Mouse (Mus musculus): ENCODE data around the gene Syn3.
A peak's percentile ranks its signal among the peaks of the same experiment; 100 is the strongest.
"Not testable (repeated sequence)": the region's sequence is repeated elsewhere in the genome, so short reads cannot be mapped to it uniquely, and the experiment has no call there.

The Syn3 gene

DNA sequence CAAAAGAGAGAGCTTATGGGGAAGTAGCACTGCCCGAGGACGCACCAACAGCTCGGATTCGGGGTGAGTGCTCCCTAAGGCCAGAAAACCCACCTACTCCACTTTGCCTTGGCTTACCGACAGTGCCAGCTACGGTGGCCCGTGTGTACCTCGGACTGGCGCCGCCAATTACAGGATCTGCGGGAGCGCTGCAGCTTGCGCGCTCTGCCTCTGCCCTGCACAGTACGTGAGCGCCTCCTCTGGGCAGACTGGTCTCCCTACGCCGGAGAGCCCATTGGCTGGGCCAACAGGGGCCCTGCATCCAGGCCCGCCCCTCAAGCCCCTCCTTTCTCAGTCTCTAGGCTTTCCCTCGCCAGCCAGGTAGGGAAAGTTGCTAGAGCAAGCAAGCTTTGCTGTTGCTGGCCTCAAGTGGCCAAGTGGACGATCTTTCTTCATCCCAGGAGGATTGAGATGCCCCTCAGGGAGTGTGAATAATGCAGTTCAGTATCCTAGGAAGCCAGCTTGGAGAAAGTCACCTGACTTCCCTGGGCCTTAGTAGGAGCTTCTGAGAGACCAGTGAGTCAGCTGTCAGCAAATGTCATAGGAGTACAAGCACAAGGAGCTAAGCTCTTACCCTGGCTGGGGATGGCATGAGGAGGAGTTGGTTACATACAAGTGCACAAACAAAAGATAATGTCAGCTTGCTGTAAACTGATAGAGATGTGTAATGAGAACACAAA is at the start of gene Syn3:
TSS of gene Syn3 (minus strand) at position 224 of the 719 bp plus-strand sequence.
- peak; percentile 56 to 76 for DNase-seq (ENCODE audit: low spot score in 2 of 2)

GRCm38 (mm10) chr10:86526357-86526874 is 27.7 kb upstream of the Syn3 start:
- DNase-seq (ENCODE audit: low spot score in 2 of 2), result not testable (repeated sequence)

DNA sequence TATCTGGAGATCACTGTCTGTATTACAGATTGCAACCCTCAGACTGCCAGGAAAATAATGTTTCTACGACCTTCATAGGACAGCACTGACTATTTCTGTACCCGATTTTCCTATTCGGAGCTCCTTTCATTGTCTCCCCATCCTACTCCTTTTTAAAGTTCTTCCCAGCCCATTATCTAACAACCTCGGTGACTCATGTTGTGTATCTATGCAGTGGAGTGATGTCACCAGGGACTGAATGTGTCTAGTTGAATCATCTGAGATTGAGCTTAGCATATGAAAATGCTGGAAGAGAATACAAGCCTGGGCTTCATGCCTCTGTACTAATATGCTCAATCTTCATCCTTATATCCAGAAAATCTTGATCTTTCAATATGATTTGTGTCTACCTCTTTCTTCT is 15.1 kb upstream of the Syn3 start:
- DNase-seq (ENCODE audit: low spot score in 2 of 2), result no peak

GRCm38 (mm10) chr10:86510941-86511340 is 12.2 kb upstream of the Syn3 start:
- no peak for DNase-seq (ENCODE audit: low spot score in 2 of 2)

DNA sequence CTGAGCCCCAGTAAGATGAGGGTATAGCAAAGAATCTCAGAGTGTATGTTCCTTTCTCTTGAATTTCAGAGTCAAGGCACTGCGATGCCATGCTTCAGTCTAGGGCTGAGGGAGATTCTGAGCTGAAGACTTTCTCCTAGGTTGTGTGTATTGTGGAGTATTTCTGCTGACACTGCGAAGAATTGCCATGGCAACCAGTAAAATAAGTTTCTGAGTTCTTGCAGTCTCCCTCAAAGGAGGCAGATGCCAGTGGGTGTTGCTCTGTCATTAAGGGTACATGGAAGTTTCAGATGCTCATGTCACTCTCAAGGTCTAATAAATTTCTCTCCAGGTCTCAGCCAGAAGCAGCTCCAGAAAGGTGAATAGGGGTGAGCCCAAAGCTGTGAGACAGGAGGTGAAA is 3.4 kb upstream of the Syn3 start:
- no peak for DNase-seq (ENCODE audit: low spot score in 2 of 2)

- no peak for DNase-seq (ENCODE audit: low spot score in 2 of 2)
Measured at GRCm38 (mm10) chr10:86498051-86498672, 534 bp downstream of the Syn3 start.

DNA sequence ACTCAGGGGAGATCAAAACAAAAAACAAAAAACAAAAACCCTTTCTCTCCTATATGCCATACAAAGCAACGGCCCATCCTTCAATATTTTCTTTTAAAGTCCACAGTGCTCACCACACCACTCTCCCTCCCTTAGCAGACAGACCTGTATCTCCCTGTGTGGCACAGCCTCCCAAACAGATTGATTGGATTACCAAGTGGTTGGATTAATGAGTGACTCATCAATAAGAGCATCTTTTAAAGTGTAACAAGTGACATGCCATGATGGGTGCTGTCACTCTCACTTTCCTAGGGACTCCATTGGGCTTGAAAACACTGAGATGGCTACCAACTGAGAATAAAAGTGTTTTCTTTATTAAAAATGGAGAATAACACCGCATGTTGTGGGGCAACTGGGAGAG is 2.8 kb downstream of the Syn3 start:
- no peak for DNase-seq (ENCODE audit: low spot score in 2 of 2)

- DNase-seq (ENCODE audit: low spot score in 2 of 2), result no peak
Measured at GRCm38 (mm10) chr10:86493140-86493539, 5.6 kb downstream of the Syn3 start.

DNA sequence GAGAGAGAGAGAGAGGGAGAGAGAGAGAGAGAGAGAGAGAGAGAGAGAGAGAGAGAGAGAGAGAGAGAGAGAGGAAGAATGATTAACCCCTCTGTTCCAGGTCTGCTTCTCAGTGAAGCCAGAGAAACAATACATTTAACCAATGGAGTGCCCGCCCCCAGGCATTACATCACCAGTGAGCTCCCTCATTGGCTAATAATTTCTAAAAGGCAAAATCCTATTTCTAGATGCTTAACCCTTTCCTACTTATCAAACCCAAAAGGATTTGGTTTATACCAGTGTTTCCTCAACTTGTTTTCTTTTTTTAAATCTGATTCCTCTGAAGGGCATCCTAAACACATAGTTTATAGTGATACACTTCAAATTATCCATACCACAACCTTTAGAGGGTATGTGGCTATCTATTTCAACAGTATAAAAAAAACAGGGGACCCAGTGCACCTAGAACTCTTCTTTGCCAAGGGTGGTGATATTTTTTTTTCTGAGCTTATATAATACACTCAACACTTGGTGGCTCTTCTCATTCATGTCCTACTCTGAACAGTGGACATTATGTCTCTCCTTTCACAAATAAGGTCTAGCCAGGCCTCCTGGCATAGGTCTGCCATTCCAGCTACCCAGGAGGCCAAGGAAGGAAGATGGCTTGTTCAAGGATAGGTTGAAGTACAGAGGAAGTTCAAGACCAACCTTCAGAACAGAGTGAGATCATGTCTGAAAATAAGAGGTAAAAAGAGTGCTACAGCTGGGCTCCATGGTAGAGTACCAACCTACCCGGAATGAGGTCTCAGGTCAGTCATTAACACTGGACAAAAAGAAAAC is 6.4 kb downstream of the Syn3 start:
- no peak for DNase-seq (ENCODE audit: low spot score in 2 of 2)

DNA sequence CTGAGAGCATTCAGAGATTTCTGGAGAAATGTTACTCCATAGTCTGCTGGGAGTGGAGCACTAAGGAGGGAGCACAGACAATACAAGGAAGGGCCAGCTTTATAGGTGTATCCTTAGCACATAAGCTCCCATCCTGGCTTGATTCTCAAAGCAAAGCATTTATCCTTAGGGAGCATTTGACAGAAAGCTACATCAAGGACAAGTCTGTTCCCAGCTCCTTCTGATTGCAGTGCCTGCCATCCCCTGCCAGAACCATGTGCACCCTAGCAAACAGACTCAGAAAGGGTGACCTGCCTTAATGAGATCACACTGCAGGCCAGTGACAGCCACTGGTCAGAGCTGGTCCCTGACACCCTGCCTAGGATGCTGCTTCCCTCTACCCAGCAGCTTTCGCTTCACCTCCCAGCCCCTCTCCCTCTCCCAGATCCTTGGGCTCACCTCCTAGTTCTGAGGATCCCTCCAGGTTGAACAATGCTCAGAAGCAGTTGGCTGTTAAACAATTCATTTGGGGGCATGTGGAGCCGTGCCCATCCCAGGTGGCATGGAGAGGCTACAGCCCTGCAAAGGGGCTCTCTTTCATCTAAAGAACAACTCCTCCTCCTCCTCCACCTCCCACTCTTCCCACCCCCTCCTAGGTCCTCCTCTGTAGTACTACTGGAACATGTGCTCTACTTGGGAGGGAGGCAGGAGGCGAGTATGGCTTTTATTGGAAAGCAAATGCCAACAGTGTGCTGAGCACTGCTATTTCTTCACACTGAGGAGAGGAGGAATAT is 7.2 kb downstream of the Syn3 start:
- no peak for DNase-seq (ENCODE audit: low spot score in 2 of 2)

DNA sequence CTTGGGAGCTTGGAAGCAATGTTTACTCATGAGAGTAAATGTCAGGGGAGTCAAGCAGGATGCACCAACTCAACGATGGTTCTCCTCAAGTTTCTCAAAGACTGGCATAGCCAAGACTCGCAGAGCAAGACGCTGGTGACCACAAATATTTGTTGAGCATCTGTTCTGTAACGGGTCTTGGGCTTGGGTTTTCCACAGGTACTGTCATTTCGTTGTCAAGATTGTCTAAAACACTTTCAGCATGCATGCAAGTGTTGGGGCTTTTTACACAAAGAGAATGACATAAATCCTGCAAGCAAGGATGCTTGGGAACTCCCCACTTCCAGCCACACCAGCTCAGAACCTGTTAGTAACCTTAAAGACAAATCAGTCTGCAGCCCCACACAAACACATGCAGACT is 10.2 kb downstream of the Syn3 start:
- DNase-seq (ENCODE audit: low spot score in 2 of 2), result no peak

GRCm38 (mm10) chr10:86485971-86486370 is 12.7 kb downstream of the Syn3 start:
- no peak for DNase-seq (ENCODE audit: low spot score in 2 of 2)

- peak in 1 of 2 experiments; percentile 68 for DNase-seq (ENCODE audit: low spot score in 2 of 2)
Measured at GRCm38 (mm10) chr10:86483968-86484367, 14.7 kb downstream of the Syn3 start.

DNA sequence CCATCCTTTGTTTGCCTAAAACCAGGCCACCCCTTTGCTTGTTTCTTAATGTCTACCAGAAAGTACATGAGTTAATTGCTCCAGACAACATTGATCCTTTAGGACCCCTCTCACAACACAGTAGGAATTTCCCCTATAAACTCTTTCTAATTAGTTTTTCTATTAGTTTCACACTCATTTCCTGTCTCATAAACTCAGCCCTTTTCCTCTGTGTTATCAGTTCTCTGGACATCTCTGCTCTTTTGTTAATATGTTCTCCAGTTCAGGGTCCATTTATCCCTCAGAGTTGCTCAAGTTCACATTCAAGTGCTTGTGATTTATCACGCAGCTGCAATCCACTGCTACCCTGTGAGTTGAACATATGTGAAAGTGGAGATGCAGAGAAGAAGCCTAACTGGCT is 16.2 kb downstream of the Syn3 start:
- DNase-seq (ENCODE audit: low spot score in 2 of 2), result no peak

DNA sequence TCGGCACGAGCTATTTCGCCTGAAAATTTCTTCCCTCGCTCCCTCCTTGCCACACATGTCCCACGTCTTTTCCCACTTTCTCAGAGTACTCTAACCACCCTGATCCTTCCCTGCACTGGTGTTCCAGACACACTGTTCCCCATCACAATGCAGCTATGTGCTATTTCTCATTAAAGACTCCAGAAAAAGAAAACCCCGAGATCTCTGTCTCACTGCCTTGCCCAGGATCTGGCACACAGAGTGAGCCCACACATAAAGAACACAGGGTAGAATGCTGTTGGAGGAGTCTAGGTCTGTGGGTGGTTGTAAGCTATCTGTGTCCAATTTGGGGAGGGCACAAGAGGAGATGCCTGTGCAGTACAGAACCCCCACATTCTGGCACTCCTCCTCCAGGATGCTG is 18.0 kb downstream of the Syn3 start:
- DNase-seq (ENCODE audit: low spot score in 2 of 2), result no peak

DNA sequence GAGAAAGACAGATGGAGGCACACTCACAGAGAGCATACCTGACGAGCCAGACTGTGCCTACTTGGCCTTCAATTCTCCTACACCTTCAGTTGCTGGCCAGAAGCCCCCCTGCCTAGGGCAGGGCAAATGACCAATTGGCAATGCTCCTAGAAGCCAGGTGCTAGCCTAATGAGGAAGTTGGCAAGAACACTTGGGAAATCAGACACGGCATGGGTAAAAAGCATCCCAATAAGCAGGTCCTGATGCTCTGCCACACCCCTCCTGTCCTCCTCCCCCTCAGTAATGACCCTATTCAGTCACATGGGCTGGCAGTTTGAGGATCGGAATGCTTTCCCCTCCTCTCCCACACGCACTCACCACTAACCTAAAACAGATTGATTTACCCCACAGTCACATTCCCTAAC is 19.0 kb downstream of the Syn3 start:
- DNase-seq (ENCODE audit: low spot score in 2 of 2), result no peak

DNA sequence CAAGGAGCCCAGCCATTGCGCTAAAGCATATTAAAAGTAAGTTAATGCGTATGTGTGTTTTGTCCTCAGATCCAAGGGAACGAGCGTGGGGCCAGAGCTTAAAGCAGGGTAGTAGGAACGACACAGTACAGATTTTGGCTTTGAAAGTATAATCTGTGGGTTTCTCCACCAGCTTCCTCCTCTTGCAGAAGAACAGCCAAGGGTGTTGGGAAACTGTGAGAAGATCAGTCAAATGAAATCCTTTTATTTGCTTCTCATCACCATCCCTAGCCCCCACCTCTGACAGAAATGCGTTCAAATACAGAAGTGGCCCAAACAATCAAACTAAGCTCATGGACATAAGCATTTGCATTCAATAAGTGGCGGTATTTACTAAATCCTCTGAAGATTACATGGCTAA is 22.0 kb downstream of the Syn3 start:
- DNase-seq (ENCODE audit: low spot score in 2 of 2), result no peak

GRCm38 (mm10) chr10:86475270-86475669 is 23.4 kb downstream of the Syn3 start:
- DNase-seq (ENCODE audit: low spot score in 2 of 2), result no peak

DNA sequence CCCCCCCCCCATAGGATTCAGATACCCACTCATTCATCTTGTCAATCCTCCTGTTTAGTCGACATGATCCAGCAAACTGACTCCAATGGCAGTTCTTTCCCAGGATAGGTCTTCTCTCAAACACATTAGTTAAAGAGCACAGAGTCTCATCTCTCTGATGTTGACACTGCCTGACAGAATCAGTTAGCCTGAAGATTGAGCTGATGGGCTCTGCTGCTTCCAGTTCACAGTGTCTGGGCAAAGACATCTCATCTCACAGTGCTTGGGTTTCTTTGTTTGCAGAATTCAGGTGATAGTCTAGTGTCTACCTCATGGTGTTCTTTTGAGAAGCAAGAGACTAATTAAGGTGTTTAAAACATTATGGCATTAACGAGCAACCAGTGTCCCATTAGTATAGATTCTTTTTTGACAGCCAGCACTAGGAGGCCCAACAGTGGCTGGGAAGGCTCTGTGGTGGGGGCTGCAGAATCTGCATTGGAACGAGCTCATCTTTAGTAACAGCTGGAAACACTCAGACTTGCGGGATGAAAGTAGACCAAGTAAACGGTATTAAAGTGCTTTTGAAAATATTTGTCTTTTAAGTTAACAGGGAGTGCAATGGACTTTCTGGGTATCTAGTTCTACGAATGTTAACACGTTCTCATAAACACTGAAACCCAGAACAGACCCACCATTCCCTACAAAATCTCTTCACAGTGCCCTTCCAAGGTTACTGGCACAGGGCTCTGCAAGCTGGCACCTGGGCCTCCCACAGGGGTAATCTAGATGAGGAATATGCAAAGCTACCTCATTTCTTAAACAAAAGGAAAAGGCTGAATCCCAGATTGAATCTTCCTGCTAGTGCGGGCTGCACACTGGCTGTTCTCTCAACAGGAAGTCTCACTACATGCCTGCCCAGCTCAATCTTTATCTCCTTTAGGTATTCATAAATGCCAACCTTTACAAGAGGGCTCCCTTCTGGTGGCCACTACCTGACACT is 24.2 kb downstream of the Syn3 start:
- DNase-seq (ENCODE audit: low spot score in 2 of 2), result no peak

GRCm38 (mm10) chr10:86473637-86474154 is 25.0 kb downstream of the Syn3 start:
- DNase-seq (ENCODE audit: low spot score in 2 of 2), result no peak
